Mouse (Mus musculus) heart, adult 9 months (tissue): ENCODE results near the gene Adarb1.

Source experiments
- DNase-seq, 2 experiments: peaks; one replicate each; pipeline ENCODE4 v3.0.0; 2022; ENCODE audit warnings: low spot score in 2 of 2

Adarb1 gene

GRCm38 (mm10) chr10:77435343-77435742 lies 17.3 kb upstream of the Adarb1 start:
- no peak for DNase-seq

DNA sequence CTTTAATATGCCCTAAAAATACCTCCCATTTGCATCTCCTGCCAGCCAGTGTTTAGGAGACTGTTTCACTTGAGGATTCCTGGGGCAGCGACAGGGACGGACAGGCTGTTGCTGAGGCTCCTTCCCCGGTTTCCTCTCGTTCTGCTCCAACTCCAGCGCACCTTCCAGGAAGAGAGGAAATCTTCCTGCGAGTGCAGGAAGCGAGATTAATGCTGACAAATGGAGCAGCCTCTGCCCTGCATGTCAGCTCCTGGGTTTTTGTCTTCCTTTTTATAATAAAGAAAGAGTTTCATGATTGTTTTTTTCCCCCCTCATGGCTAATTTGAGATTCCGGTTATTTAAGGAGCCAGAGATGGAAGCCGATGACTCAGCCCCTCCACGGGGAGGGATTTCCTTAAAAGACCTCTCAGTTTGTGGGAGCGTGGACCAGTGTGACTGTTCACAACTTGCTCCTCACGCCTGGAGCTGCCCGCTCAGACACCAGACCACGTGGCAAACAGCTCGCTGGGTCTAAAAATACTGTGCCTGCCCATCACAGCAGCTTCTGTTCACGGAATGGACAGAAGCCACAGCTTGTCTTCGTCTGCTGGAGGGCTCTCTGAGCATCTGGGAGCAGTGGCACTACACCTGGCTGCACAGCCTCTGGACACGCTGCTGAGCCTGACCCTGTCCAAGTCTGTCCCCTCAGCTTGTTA lies 16.5 kb upstream of the Adarb1 start:
- peak; percentile 74 to 80 for DNase-seq

DNA sequence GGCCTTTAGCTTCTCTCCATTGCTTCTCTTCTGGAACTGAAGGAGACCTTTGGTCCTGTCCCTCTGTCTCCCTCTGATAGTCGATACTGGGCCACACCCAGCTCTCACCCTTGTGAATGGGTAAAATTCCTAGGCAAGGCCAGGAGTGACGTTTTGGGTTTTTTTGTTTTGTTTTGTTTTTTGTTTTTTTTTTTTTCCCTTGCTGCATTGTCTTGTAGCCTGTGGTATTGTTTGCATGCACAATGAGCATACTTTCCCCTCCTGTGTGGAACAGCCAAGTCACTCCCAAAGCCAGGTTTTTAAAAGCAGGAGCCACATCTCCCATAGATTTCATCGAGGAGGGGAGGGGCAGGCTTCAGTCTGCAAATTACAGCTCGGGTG lies 16.0 kb upstream of the Adarb1 start:
- DNase-seq = no peak

GRCm38 (mm10) chr10:77430771-77431170 lies 12.7 kb upstream of the Adarb1 start:
- no peak for DNase-seq

DNA sequence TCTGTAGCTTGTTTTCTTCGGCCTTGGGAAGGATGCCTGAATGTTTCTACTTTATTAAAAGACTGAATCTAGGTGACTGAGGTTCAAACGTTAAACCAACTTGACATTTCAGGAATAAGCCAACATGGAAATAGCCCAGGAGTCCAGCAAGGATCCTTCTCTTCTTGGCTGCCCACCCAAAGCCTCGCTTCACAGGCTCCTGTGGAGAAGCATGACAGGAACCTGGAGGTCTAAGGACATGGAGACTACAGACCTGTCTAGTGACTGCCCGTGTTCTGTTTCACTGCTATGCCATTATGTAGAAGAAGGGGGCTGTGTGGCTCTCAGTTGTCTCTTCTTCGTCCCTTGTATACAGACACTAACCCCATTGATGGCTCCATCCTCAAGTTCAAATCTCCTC lies 11.9 kb upstream of the Adarb1 start:
- DNase-seq = no peak

GRCm38 (mm10) chr10:77427610-77428009 lies 9.5 kb upstream of the Adarb1 start:
- no peak for DNase-seq

- no peak for DNase-seq
Measured at GRCm38 (mm10) chr10:77420190-77420589, 2.1 kb upstream of the Adarb1 start.

GRCm38 (mm10) chr10:77417240-77418102 lies 599 bp downstream of the Adarb1 start:
- peak in 1 of 2 experiments; percentile 36 for DNase-seq

GRCm38 (mm10) chr10:77416666-77417239 lies 1.3 kb downstream of the Adarb1 start:
- DNase-seq = no peak

GRCm38 (mm10) chr10:77415867-77416266 lies 2.2 kb downstream of the Adarb1 start:
- peak; percentile 17 to 48 for DNase-seq

- DNase-seq = no peak
Measured at GRCm38 (mm10) chr10:77413791-77414190, 4.3 kb downstream of the Adarb1 start.

- DNase-seq = peak in 1 of 2 experiments; percentile 39
Measured at GRCm38 (mm10) chr10:77409154-77409553, 8.9 kb downstream of the Adarb1 start.

GRCm38 (mm10) chr10:77408241-77408640 lies 9.8 kb downstream of the Adarb1 start:
- DNase-seq = peak; percentile 26 to 28

DNA sequence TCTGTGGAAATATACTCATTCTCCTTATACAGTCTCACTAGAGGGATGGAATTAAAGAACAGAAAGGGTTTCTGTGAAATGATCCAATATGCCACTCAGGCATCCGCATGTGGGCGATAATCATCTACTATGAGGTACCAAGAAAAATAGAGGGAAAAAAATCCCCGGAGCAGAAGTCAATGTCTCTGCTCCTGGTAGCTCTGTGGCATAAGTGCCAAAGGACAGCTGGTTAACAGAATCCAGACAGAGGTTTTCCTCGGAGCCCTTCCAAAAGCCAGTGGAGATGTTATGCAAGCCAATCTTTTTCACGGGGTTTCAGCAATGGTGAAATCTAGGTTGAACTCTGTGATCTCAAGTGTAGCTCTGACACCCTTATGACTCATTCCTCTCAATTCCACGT lies 11.6 kb downstream of the Adarb1 start:
- DNase-seq = peak; percentile 60 to 64

GRCm38 (mm10) chr10:77402463-77402862 lies 15.6 kb downstream of the Adarb1 start:
- DNase-seq = no peak

DNA sequence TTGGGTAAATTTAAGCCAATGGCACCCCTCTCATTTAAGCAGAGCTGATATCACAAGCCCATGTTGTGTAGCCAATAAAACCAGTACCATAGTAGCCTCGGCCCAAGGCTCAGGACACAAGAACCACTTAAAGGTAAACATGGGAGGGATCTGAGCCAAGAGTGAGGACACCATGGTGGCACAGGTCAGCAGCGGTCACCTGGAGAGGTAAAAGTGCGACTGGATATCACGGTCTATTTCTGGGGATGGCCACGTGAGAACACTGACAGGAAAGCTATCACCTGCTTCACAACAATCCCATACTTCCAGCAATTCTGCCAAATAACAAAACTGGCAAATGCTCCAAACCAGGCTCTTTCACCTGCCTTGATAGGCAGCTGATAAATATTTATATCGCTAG lies 17.0 kb downstream of the Adarb1 start:
- DNase-seq = no peak

DNA sequence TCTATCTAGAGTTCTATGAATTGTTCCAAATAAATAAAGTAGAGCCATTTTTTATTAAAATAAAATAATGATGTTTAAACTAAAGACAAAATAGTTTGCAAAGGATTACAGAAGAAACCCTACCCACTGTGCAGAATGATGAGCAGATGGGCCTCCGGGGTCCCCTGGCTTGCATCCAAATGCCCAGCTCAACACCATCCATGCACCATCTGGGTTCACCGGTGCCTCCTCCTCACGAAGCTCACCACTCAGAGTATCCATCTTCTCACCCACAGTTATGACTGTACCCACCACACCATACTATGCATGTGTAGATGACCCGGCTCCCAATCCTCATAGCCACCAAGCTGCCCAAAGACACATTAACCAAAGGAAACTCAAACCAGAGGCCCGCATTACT lies 18.1 kb downstream of the Adarb1 start:
- no peak for DNase-seq

DNA sequence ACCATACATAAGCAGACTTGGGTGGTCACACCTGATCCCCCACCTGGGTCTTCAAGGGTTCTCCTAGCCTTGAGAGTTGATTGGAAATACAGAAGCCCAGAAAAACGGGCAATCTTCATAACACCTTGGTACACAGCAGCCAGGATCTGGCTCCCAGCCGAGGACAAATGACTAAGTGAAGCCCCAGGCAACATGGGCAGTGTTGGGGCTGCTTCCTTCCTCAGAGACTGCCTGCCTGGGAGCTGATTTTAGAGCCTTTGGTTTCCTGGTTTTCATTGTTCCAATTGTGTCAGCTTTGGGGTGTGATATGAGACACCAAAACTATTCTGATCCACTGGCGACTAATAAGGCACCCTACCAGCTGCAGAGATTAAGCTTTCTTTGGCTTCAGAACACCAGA lies 20.0 kb downstream of the Adarb1 start:
- DNase-seq = peak; percentile 62 to 79

DNA sequence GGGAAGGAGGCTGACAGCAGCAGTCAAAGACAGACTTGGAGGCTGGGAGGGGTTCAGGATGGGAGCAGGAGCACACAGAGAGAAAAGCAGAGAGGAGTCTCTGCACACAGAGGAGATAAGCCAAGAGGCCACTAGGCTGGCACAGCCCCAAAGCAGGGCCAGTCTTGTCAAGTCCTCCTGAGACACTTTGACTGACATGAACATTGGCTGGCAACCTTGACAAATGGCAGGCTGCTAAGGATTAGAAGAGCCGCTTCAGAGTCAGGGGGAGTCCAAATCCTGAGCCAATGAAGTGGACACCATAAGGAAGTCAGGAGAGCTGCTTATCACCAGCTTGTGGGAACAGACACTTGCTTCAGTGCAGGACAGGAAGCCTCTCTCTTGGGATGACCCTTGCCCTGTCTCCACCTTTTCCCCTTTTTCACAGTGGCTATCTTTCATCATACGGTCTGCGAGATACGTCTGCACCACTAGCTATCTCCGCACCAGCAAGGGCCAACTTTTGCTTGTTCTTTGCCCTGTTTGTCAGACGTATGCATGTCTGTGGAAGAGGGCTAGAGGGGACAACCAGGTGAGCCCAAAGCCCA lies 20.9 kb downstream of the Adarb1 start:
- DNase-seq = peak; percentile 29 to 32

- no peak for DNase-seq
Measured at GRCm38 (mm10) chr10:77396015-77396414, 22.1 kb downstream of the Adarb1 start.

DNA sequence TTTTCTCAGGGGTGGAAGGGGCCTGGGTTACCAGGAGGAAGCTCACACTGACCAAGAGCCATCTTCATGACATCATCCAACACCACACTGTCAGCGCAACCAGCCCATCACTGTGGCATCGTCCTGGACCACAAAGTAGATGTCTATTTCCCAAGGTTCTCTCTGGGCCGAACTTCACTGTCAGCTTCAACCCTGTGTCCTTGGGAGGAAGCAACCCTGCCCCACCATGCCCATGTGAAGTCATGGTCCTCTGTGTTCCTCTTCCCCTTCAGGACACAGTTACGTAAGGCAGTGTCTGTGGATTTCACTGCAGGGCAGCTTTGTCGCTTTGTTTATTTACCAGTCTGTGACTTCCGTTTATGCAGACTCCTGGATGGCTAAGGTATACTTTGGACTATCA lies 27.0 kb downstream of the Adarb1 start:
- DNase-seq = no peak

DNA sequence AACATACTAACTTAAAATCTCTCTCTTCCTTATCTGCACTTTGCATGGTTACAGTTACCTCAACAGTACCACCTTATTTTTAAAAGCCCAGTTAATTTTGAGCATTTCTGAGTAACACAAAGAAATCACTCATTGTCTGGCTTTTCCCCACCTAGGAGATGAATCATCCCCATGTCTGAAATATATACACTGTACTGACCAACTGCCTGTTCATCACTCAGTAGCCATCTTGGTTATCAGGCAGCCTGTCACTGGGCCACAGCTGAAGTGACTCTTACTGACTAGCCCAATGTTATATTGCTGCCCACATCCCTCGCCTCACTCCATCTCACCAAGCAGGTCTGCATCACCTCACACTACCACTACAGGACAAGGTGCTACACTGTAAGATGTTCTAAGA lies 30.5 kb downstream of the Adarb1 start:
- DNase-seq = no peak
